Mouse (Mus musculus) c-Kit-negative CD71-positive TER-119-positive erythroid progenitor cells, embryonic 14.5 days (primary cell): ENCODE data around the gene Gm15128.
"Not testable (repeated sequence)": the region's sequence is repeated elsewhere in the genome, so short reads cannot be mapped to it uniquely, and the experiment has no call there.

Experiments
- DNase-seq: peaks from one replicate; pipeline ENCODE4 v3.0.0-alpha.2; 2013; ENCODE audit warnings: low read depth, low spot score

The Gm15128 gene

DNA sequence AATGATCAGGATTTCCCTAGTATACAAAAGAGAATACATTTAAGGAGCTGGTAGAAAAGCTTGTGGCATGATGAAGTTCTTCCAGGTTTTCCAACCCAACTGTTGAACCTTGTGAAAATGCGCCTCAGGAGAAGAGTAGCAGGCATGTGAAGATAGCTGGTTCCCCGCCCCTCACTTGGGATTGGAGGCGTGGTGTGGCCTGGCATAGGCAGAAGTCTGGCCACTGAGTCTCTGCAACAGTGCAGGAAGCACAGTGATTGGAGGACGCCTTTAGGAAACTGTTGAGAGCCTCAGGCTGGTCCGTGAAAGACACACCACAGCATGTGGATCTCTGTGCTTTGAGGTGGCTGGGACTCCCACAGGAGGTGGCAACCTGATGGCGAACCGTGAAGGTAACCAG lies at the start of gene Gm15128:
TSS of gene Gm15128 (plus strand) at position 301 of the 400 bp plus-strand sequence.
- not testable (repeated sequence) for DNase-seq
